Comparison of ENCODE assay signal across 9 mouse cellular contexts in the genomic region with DNA sequence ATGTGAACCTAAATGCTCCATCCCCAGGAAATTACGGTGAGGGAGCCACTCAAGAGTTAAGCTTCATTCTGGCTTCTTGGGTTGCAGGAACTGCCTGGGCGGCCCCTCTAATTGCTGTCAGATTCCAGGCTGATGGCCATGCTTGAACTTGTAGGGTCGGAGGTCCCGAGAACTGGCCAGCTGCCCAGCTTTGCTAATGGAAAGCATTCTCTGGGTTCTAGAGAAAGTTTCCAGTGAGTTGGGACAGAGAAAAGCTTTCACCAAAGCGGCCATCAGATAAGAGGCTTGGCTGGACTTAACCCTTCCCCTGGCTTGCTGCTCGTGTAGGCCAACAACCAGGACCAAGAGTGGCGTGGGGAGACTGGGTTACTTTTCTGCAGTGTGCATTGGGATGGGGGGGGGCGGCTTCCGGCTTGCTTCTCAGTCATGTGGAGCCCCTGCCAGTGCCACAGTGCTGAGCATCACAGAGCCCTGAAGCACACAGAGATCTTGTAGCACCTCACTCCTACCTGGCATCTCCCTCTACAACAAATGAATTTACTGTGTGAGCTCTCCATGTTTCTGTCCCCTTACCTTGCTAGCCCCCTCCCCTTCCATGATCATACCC. TPM values are rescaled to one million over a fixed set of nuclear protein-coding genes. Genes with fewer than 3 reads are reported as not detected.
DNase-seq lines count a peak whose midpoint lies in the region; ATAC-seq and TF ChIP-seq lines count a peak whose summit lies in the region.
"Had no signal": no experiment of that assay in that cellular context is flagged by ENCODE, and none has a peak within 500 bp of the region (broad histone marks: within the 10 kb centered on the region; RNA-seq: fewer than 3 reads in every experiment).

No protein-coding gene starts in this region.

- no peaks in the 10 kb centered on the region for H3K27me3 ChIP-seq in lung, postnatal 0 days (replicated peaks; ENCODE audit: insufficient read depth, low read length)

- H3K27ac ChIP-seq in lung, postnatal 0 days (ENCODE audit: low read length): no peak overlapping the region
- no peak overlapping the region for H3K27ac ChIP-seq in left cerebral cortex, adult 2 months

- no peak overlapping the region for H3K4me3 ChIP-seq in lung, postnatal 0 days (ENCODE audit: low read depth, low read length)
- H3K4me3 ChIP-seq in left cerebral cortex, adult 2 months: no peak overlapping the region

- H3K4me1 ChIP-seq in lung, postnatal 0 days (ENCODE audit: insufficient read depth, low read depth, low read length): no peaks in the 10 kb centered on the region

- DNase-seq in embryo, embryonic 10 days (ENCODE audit: low spot score): peak; percentile 55
- no peak for DNase-seq in embryo, embryonic 9.5 days (ENCODE audit: extremely low spot score)
- DNase-seq in 3T3-L1 (ENCODE audit: low read depth, low spot score): peak; percentile 60
- peak; percentile 13 to 17 for DNase-seq in heart, adult 9 months (ENCODE audit: low spot score in 2 of 2)
- DNase-seq in kidney, adult 8-10 months: peak; percentile 68 to 72
- DNase-seq in lung, postnatal 0 days (ENCODE audit: low spot score): peak; percentile 81
- no peak for DNase-seq in cerebellum, adult 11 months
- no peak for DNase-seq in left cerebral cortex, adult 2 months (ENCODE audit: extremely low spot score in 1 of 2, low spot score in 2 of 2)

- H3K36me3 ChIP-seq in lung, postnatal 0 days (ENCODE audit: insufficient read depth, low read length): no peaks in the 10 kb centered on the region

- no peak overlapping the region for H3K4me2 ChIP-seq in lung, postnatal 0 days (replicated peaks; ENCODE audit: low read depth, low read length)

- no peak for TF ChIP-seq EP300 in lung, postnatal 0 days (IDR thresholded peaks at IDR 0.05)

- peak; percentile 71 for ATAC-seq in lung, postnatal 0 days

- no peak for TF ChIP-seq CTCF in lung, postnatal 0 days (IDR thresholded peaks at IDR 0.05)
- no peak for TF ChIP-seq CTCF in left cerebral cortex, adult 2 months (IDR thresholded peaks at IDR 0.05)

- no peaks in the 10 kb centered on the region for H3K9me3 ChIP-seq in lung, postnatal 0 days (ENCODE audit: low read length)

- intact Hi-C loops in left cerebral cortex, adult 2 months (cut with DNase I): no loop called here

- 27% methylated on average over 9 of the region's 9 CpGs for WGBS in lung, postnatal 0 days

- H3K9ac ChIP-seq in lung, postnatal 0 days (replicated peaks; ENCODE audit: low read depth): no peak overlapping the region

RNA-seq across cellular contexts. Expression of a gene that starts 15.8 kb away (rescaled TPM):
- polyA plus RNA-seq in lung, postnatal 0 days (2015; fragmentation: Nextera tagmentation; extraction: Ambion mirVana): 1.6 and 2.0 TPM in 2 replicates
- 10 to 100 TPM; 14.1 to 19.5 TPM for total RNA-seq in left cerebral cortex, adult 2 months (2021)

RNA-seq across cellular contexts. Expression of a gene that starts 25.2 kb away (rescaled TPM):
- 133 and 144 TPM in 2 replicates for polyA plus RNA-seq in lung, postnatal 0 days (2015; fragmentation: Nextera tagmentation; extraction: Ambion mirVana)
- total RNA-seq in left cerebral cortex, adult 2 months (2021): 100 to 1,000 TPM; 586 to 610 TPM

RNA-seq across cellular contexts. Expression of a gene that starts 30.0 kb away (rescaled TPM):
- polyA plus RNA-seq in lung, postnatal 0 days (2015; fragmentation: Nextera tagmentation; extraction: Ambion mirVana): 4.5 and 6.0 TPM in 2 replicates
- 1 to 10 TPM; 3.1 to 3.7 TPM for total RNA-seq in left cerebral cortex, adult 2 months (2021)

RNA-seq across cellular contexts. Expression of a gene that starts 58.6 kb away (rescaled TPM):
- not detected in 2 replicates for polyA plus RNA-seq in lung, postnatal 0 days (2015; fragmentation: Nextera tagmentation; extraction: Ambion mirVana)
- under 1 TPM; 0.18 to 0.19 TPM for total RNA-seq in left cerebral cortex, adult 2 months (2021)
- polyA plus RNA-seq: large intestine, adult 2 months had no signal

Comparison
In these comparisons a context has a peak if more than half of its experiments do, and no peak if none do; other contexts are left out.
1. DNase-seq: peak in embryo, embryonic 10 days (single experiment), 3T3-L1 (single experiment), heart, adult 9 months (2 of 2), kidney, adult 8-10 months (2 of 2) and lung, postnatal 0 days (single experiment); none in embryo, embryonic 9.5 days (single experiment), cerebellum, adult 11 months (single experiment) and left cerebral cortex, adult 2 months (0 of 2).